Mouse (Mus musculus) heart, postnatal 0 days (tissue): ENCODE results near the gene Kif5c. TPM values are rescaled to one million over a fixed set of nuclear protein-coding genes. Genes with fewer than 3 reads are reported as not detected.
A peak's percentile ranks its signal among the peaks of the same experiment; 100 is the strongest.

Source experiments
- ATAC-seq: fragments of 200-750 bp; cut with Nextera tagmentation; 2 replicates; pipeline ENCODE4 v1.8.0; 2017; ENCODE audit warnings: low read depth, moderate number of reproducible peaks, moderate library complexity; ENCODE audit not compliant: insufficient read depth
- DNase-seq: peaks from one replicate; pipeline ENCODE4 v3.0.0-alpha.2; 2016; ENCODE audit warnings: low spot score
- H3K27ac ChIP-seq: fragments of 300-500 bp; sonication (generic); 2 replicates; pipeline ENCODE4 v1.5.1; 2014; ENCODE audit warnings: low read depth, mild to moderate bottlenecking
- H3K27me3 ChIP-seq: fragments of 300-500 bp; sonication (generic); 2 replicates; pipeline ENCODE4 v1.6.1; 2014; ENCODE audit warnings: low read length, mixed read lengths; ENCODE audit not compliant: control insufficient read depth, insufficient read depth
- H3K36me3 ChIP-seq: fragments of 300-500 bp; sonication (generic); replicated peaks from 2 replicates; pipeline ENCODE4 v1.6.1; 2014; ENCODE audit warnings: low read length, mixed read lengths; ENCODE audit not compliant: control insufficient read depth, insufficient read depth
- H3K4me1 ChIP-seq: fragments of 300-500 bp; sonication (generic); 2 replicates; pipeline ENCODE4 v1.6.1; 2014; ENCODE audit warnings: antibody characterized with exemption; ENCODE audit not compliant: control insufficient read depth, insufficient read depth
- H3K4me2 ChIP-seq: fragments of 300-500 bp; sonication (generic); 2 replicates; pipeline ENCODE4 v1.6.1; 2014; ENCODE audit warnings: low read depth, mild to moderate bottlenecking, low read length, moderate library complexity
- H3K4me3 ChIP-seq: fragments of 300-500 bp; sonication (generic); 2 replicates; pipeline ENCODE4 v1.5.1; 2014; ENCODE audit warnings: low read depth, low read length
- H3K9ac ChIP-seq: fragments of 300-500 bp; sonication (generic); replicated peaks from 2 replicates; pipeline ENCODE4 v1.6.1; 2014; ENCODE audit warnings: low read depth, low read length, mixed read lengths
- H3K9me3 ChIP-seq: fragments of 300-500 bp; sonication (generic); replicated peaks from 2 replicates; pipeline ENCODE4 v1.6.1; 2016; ENCODE audit warnings: low read length; ENCODE audit not compliant: control insufficient read depth
- CTCF ChIP-seq: IDR thresholded peaks from 2 replicates; pipeline ENCODE4 v1.5.1; 2016; ENCODE audit warnings: antibody characterized with exemption, control low read depth, low read depth
- EP300 ChIP-seq: IDR thresholded peaks from 2 replicates; pipeline ENCODE4 v1.6.1; 2016; ENCODE audit warnings: antibody characterized with exemption, low read depth
- WGBS: fragments of 180-500 bp; shearing (Covaris S2); extraction: QIAGEN DNeasy Blood & Tissue Kit; methylation state at CpG from one replicate; pipeline ENCODE4 v1.1.7; 2014; 5-methylcytosine and 5-hydroxymethylcytosine counted together
- polyA plus RNA-seq: library from polyadenylated mRNA; unstranded; fragments of >200 nt; fragmentation: Nextera tagmentation; extraction: Ambion mirVana; gene quantifications from 2 replicates; pipeline ENCODE4 v1.2.1, GENCODE M21; 2015
- total RNA-seq: library from RNA; depleted of rRNA; stranded (reverse); fragments of >200 nt; gene quantifications from 2 replicates; pipeline ENCODE4 v1.2.3, GENCODE M21; 2014; ENCODE audit warnings: low replicate concordance

Kif5c gene
- total and polyA plus RNA-seq, 2 experiments from 2014 or later, result 0.34 to 0.76 TPM

- 36% methylated on average over 11 of the region's 11 CpGs for WGBS
- no peak for ATAC-seq
- Histone ChIP-seq H3K9me3 (no peaks in the 10 kb centered on the region), H3K4me3 (no peak overlapping the region), H3K36me3 (no peaks in the 10 kb centered on the region), H3K9ac (no peak overlapping the region), H3K4me1 (0 out of 2 replicates have a peak, but pooled peaks cover 3% of the 10 kb centered on the region), H3K27ac (no peak overlapping the region), H3K4me2 (0 out of 2 replicates have a peak overlapping the region, but pooled peaks have one; percentile 18), H3K27me3 (no peaks in the 10 kb centered on the region; the same call in 1 of the 2 replicates)
- TF ChIP-seq CTCF (no peak), EP300 (no peak)
- DNase-seq, result no peak
These were observed 192.3 kb downstream of the Kif5c start for GRCm38 (mm10) chr2:49811420-49811819.

DNA sequence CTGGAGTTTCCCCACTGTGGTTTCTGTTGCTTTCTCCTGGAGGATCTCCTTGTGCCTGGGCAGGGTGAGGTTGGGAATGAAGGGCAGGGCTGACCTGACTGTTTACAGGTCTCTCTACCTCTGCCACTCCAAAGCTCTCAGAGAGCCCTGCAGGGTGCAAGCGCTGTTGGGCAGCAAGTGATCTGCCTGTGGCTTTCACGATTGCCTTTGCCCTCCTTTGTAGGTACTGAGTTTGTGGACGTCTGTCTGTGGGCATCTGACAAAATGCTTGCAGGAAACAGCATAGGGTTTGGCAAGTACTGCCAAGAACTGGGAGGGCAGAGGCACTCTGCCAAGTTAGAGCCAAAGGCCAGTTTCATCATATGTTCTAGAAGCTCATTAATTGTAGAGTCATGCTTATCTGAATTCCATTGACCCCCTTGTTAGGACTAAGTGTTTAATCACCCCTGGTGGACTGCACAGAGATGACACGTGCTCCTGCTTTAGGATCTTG lies 192.8 kb downstream of the Kif5c start:
- 0 out of 2 replicates have a peak, but pooled peaks have one; percentile 14 for ATAC-seq
- 15% methylated on average over 4 of the region's 4 CpGs for WGBS
- Histone ChIP-seq H3K9me3 (no peaks in the 10 kb centered on the region), H3K27me3 (no peaks in the 10 kb centered on the region; the same call in 1 of the 2 replicates), H3K36me3 (no peaks in the 10 kb centered on the region), H3K4me1 (no peaks in the 10 kb centered on the region), H3K4me2 (peak overlapping the region; percentile 18; the same call in 1 of the 2 replicates), H3K27ac (no peak overlapping the region), H3K4me3 (no peak overlapping the region), H3K9ac (no peak overlapping the region)
- peak; percentile 62 for DNase-seq
- no peak for TF ChIP-seq EP300
- TF ChIP-seq CTCF, result no peak

GRCm38 (mm10) chr2:49813151-49813550 lies 194.1 kb downstream of the Kif5c start:
- H3K4me1 ChIP-seq, result no peaks in the 10 kb centered on the region
- no peak overlapping the region for H3K4me2 ChIP-seq
- no peaks in the 10 kb centered on the region for H3K36me3 ChIP-seq
- H3K9me3 ChIP-seq, result no peaks in the 10 kb centered on the region
- H3K27ac ChIP-seq, result no peak overlapping the region
- WGBS, result 73% methylated on average over 4 of the region's 4 CpGs
- no peak overlapping the region for H3K4me3 ChIP-seq
- TF ChIP-seq CTCF (no peak), EP300 (no peak)
- ATAC-seq (no peak), DNase-seq (no peak)
- no peaks in the 10 kb centered on the region; the same call in 1 of the 2 replicates for H3K27me3 ChIP-seq
- no peak overlapping the region for H3K9ac ChIP-seq

- Histone ChIP-seq H3K9ac (no peak overlapping the region), H3K4me2 (no peak overlapping the region), H3K9me3 (no peaks in the 10 kb centered on the region), H3K27me3 (no peaks in the 10 kb centered on the region; the same call in 1 of the 2 replicates), H3K4me3 (no peak overlapping the region), H3K4me1 (no peaks in the 10 kb centered on the region), H3K27ac (no peak overlapping the region), H3K36me3 (no peaks in the 10 kb centered on the region)
- WGBS, result 65% methylated on average over 6 of the region's 6 CpGs
- DNase-seq (no peak), ATAC-seq (no peak)
- TF ChIP-seq CTCF (no peak), EP300 (no peak)
These were observed 194.9 kb downstream of the Kif5c start for GRCm38 (mm10) chr2:49814011-49814410.

- Histone ChIP-seq H3K9me3 (no peaks in the 10 kb centered on the region), H3K4me3 (no peak overlapping the region), H3K4me1 (no peaks in the 10 kb centered on the region), H3K4me2 (no peak overlapping the region), H3K27ac (no peak overlapping the region), H3K9ac (no peak overlapping the region), H3K27me3 (no peaks in the 10 kb centered on the region; the same call in 1 of the 2 replicates), H3K36me3 (no peaks in the 10 kb centered on the region)
- WGBS, result 38% methylated on average over 3 of the region's 3 CpGs
- ATAC-seq (no peak), DNase-seq (no peak)
- TF ChIP-seq CTCF, result no peak
- TF ChIP-seq EP300, result no peak
These were observed 196.7 kb downstream of the Kif5c start for GRCm38 (mm10) chr2:49815696-49816320.

GRCm38 (mm10) chr2:49816549-49816948 lies 197.5 kb downstream of the Kif5c start:
- no peak overlapping the region for H3K27ac ChIP-seq
- no peaks in the 10 kb centered on the region for H3K4me1 ChIP-seq
- DNase-seq (no peak), ATAC-seq (no peak)
- H3K4me2 ChIP-seq, result no peak overlapping the region
- H3K9me3 ChIP-seq, result no peaks in the 10 kb centered on the region
- no peak overlapping the region for H3K4me3 ChIP-seq
- TF ChIP-seq CTCF (no peak), EP300 (no peak)
- no peak overlapping the region for H3K9ac ChIP-seq
- no peaks in the 10 kb centered on the region for H3K36me3 ChIP-seq
- 87% methylated on average over 5 of the region's 5 CpGs for WGBS
- H3K27me3 ChIP-seq, result no peaks in the 10 kb centered on the region; the same call in 1 of the 2 replicates
